Mouse (Mus musculus): Measurements from ENCODE around the gene Gas2l1. TPM values are rescaled to one million over a fixed set of nuclear protein-coding genes. Genes with fewer than 3 reads are reported as not detected.

The Gas2l1 gene
- polyA plus RNA-seq, 1 experiment from 2014 or later, result 23.2 TPM

DNA sequence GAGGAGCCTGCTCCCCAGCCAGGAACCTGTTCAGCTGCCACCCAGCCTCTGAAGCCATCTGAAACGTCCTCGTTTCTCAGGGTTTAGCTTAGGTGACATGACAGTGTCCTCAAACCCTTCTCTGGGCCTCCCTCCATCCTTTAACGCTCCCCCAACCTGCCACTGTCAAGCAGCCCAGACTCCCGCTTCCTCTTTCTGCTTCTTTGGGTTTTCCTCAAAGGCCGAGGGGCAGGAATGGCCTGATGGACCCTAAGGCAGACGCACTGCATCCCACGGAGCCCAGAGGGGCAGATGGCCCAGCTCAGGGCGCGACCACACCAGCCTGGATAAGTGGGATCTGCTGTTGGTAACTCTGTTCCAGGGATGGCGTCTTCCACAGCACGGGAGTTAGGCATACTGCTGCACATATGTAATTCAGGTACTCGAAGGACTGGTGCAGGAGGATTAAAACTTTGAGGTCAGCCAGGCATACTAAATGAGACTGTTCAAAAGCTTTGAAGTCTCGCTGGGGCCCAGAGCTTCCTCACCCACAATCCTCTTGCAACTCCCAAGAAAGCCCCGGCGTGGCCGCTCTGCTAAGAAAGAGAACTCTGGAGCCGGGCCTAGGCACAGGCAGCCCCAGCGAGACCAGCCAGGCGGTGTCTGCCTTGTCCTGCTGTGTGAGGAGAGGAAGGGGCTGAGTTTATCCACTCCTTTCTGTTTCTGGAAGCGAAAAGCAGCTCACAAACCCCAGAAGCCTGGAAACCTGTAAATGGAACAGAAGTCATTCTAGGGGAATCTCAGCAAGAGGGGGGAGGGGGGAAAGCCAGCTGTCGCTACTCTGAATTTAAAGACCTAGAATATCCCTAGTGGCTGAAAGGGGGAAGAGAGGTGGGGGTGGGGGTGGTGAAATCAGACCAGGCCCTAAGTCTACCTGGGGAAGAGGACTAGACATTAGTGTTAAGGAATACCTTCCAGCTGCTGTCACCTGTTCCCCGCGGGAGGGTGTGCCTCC lies 8.9 kb downstream of the Gas2l1 start:
- H3K27me3 ChIP-seq (ENCODE audit: control insufficient read depth, insufficient read depth, low read length), result peaks cover 58% of the 10 kb centered on the region
- H3K4me1 ChIP-seq (ENCODE audit: control insufficient read depth, insufficient read depth, low read length), result peaks cover 24% of the 10 kb centered on the region
- H3K4me3 ChIP-seq (ENCODE audit: low read depth, low read length), result no peak overlapping the region
- WGBS (ENCODE audit: insufficient replicate concordance), result 42% methylated on average over 23 of the region's 23 CpGs
- H3K27ac ChIP-seq (ENCODE audit: low read depth, low read length), result no peak overlapping the region
- H3K36me3 ChIP-seq (ENCODE audit: control insufficient read depth, insufficient read depth, low read length), result no peaks in the 10 kb centered on the region
- H3K9ac ChIP-seq (ENCODE audit: low read depth, low read length), result no peak overlapping the region
- no peak overlapping the region for H3K4me2 ChIP-seq
- no peaks in the 10 kb centered on the region for H3K9me3 ChIP-seq (replicated peaks; ENCODE audit: control insufficient read depth, low read length)
- no peak for ATAC-seq (replicated peaks; ENCODE audit: insufficient number of reproducible peaks, low FRiP score, low TSS enrichment)

DNA sequence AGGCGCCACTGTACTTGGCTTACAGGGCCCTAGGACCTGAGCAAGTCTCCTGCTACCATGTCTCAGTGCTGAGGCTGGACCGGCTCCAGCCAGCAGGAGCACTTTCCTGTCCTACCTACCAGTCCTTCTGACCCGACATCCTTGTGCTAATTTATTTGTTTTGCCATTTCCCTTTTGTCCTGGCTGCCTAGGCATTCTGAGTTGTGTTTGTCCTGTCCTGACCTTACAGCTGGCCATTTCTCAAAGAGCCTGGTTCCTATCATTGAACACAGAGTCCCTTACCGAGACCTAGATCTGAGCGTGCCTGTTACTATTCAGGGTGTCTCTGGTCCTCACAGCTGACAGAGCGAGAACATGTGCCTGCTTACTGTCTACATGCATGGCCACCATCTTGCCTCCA lies 10.3 kb downstream of the Gas2l1 start:
- H3K27ac ChIP-seq (ENCODE audit: low read depth, low read length), result no peak overlapping the region
- peaks cover 45% of the 10 kb centered on the region for H3K27me3 ChIP-seq (ENCODE audit: control insufficient read depth, insufficient read depth, low read length)
- WGBS (ENCODE audit: insufficient replicate concordance), result 54% methylated on average over 6 of the region's 6 CpGs
- H3K9ac ChIP-seq (ENCODE audit: low read depth, low read length), result no peak overlapping the region
- no peaks in the 10 kb centered on the region for H3K9me3 ChIP-seq (replicated peaks; ENCODE audit: control insufficient read depth, low read length)
- H3K4me1 ChIP-seq (ENCODE audit: control insufficient read depth, insufficient read depth, low read length), result peaks cover 21% of the 10 kb centered on the region
- H3K4me2 ChIP-seq, result no peak overlapping the region
- no peak overlapping the region for H3K4me3 ChIP-seq (ENCODE audit: low read depth, low read length)
- H3K36me3 ChIP-seq (ENCODE audit: control insufficient read depth, insufficient read depth, low read length), result no peaks in the 10 kb centered on the region
- no peak for ATAC-seq (replicated peaks; ENCODE audit: insufficient number of reproducible peaks, low FRiP score, low TSS enrichment)

DNA sequence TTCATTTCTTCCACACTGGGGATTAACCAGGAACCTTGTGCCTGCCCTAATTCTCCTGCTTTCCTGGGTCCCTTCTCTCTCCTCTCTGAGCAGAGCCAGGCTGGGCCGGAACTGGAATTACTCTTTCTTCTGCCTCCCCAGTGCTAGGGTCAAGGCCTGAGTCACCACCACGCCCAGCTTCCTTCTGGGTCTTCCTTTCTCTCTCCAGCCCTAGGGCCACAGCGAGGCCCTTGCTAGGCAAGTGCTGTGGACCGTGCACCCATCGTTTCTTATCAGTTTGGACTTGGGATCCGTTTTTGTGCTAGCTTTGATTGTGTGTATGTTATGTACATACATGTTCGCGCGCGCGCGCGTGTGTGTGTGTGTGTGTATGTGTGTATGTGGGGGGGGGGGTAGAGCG lies 11.0 kb downstream of the Gas2l1 start:
- H3K4me3 ChIP-seq (ENCODE audit: low read depth, low read length), result no peak overlapping the region
- H3K9me3 ChIP-seq (replicated peaks; ENCODE audit: control insufficient read depth, low read length), result no peaks in the 10 kb centered on the region
- H3K9ac ChIP-seq (ENCODE audit: low read depth, low read length), result no peak overlapping the region
- H3K4me1 ChIP-seq (ENCODE audit: control insufficient read depth, insufficient read depth, low read length), result peaks cover 18% of the 10 kb centered on the region
- no peak for ATAC-seq (replicated peaks; ENCODE audit: insufficient number of reproducible peaks, low FRiP score, low TSS enrichment)
- no peak overlapping the region for H3K4me2 ChIP-seq
- H3K36me3 ChIP-seq (ENCODE audit: control insufficient read depth, insufficient read depth, low read length), result no peaks in the 10 kb centered on the region
- no peak overlapping the region for H3K27ac ChIP-seq (ENCODE audit: low read depth, low read length)
- WGBS (ENCODE audit: insufficient replicate concordance), result 76% methylated on average over 14 of the region's 14 CpGs
- peaks cover 37% of the 10 kb centered on the region for H3K27me3 ChIP-seq (ENCODE audit: control insufficient read depth, insufficient read depth, low read length)

DNA sequence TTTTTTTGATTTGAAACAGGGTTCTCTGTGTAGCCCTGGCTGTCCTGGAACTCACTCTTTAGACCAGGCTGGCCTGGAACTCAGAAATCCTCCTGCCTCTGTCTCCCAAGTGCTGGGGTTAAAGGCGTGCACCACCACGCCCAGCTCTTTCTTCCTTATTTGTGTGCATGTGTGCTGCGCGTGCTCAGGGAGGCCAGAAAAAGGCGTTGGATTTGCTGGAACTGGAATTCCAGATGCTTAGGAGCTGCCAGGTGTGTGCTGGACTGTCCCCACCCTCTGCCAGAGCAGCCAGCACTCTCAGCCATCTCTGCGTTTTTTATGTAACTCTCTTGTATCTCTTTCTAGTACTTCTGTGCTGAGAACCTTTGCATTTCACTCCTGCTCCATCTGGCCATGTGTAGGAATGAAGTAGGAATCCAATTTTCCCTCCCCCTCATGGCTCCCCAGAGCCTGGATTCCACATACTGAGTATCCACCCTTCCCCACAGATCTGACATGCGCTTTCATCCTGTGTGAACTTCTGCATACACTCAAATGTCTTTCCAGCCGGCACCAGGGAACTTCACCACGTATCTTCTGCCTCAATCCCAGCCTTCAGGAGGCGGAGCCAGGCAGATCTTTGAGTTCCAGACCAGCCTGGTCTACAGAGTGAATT lies 12.8 kb downstream of the Gas2l1 start:
- H3K27ac ChIP-seq (ENCODE audit: low read depth, low read length), result no peak overlapping the region
- peaks cover 20% of the 10 kb centered on the region for H3K27me3 ChIP-seq (ENCODE audit: control insufficient read depth, insufficient read depth, low read length)
- 62% methylated on average over 10 of the region's 10 CpGs for WGBS (ENCODE audit: insufficient replicate concordance)

DNA sequence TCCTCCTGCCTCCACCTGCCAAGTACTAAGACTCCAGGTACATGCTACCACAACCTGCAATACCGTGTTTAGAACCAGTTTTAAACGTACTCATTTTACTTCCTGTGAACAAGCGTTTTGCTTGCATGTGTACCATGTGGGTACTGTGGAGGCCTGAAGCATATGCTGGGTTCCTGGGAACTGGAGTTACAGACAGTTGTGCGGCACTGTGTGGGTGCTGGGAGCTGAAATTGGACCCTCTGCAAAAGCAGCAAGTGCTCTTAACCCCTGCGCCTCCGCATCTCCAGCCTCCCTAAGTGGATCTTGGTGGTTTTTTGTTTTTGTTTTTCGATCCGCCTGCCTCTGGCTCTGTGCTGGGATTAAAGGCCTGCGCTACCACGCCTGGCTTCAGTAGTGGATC lies 13.5 kb downstream of the Gas2l1 start:
- Histone ChIP-seq H3K27ac (ENCODE audit: low read depth, low read length) (no peak overlapping the region), H3K36me3 (ENCODE audit: control insufficient read depth, insufficient read depth, low read length) (no peaks in the 10 kb centered on the region), H3K4me1 (ENCODE audit: control insufficient read depth, insufficient read depth, low read length) (peaks cover 6% of the 10 kb centered on the region; the same call in 1 of the 2 replicates), H3K4me2 (no peak overlapping the region), H3K4me3 (ENCODE audit: low read depth, low read length) (no peak overlapping the region), H3K9me3 (replicated peaks; ENCODE audit: control insufficient read depth, low read length) (no peaks in the 10 kb centered on the region), H3K9ac (ENCODE audit: low read depth, low read length) (no peak overlapping the region), H3K27me3 (ENCODE audit: control insufficient read depth, insufficient read depth, low read length) (peaks cover 13% of the 10 kb centered on the region)
- WGBS (ENCODE audit: insufficient replicate concordance), result 80% methylated on average over 10 of the region's 10 CpGs
- no peak for ATAC-seq (replicated peaks; ENCODE audit: insufficient number of reproducible peaks, low FRiP score, low TSS enrichment)

More for the DNA sequence above, 12.8 kb downstream of the Gas2l1 start:
- H3K4me2 ChIP-seq, result no peak overlapping the region
- H3K9me3 ChIP-seq (replicated peaks; ENCODE audit: control insufficient read depth, low read length), result no peaks in the 10 kb centered on the region
- no peaks in the 10 kb centered on the region for H3K36me3 ChIP-seq (ENCODE audit: control insufficient read depth, insufficient read depth, low read length)
- no peak overlapping the region for H3K4me3 ChIP-seq (ENCODE audit: low read depth, low read length)
- ATAC-seq (replicated peaks; ENCODE audit: insufficient number of reproducible peaks, low FRiP score, low TSS enrichment), result no peak
- peaks cover 6% of the 10 kb centered on the region; the same call in 1 of the 2 replicates for H3K4me1 ChIP-seq (ENCODE audit: control insufficient read depth, insufficient read depth, low read length)
- no peak overlapping the region for H3K9ac ChIP-seq (ENCODE audit: low read depth, low read length)

DNA sequence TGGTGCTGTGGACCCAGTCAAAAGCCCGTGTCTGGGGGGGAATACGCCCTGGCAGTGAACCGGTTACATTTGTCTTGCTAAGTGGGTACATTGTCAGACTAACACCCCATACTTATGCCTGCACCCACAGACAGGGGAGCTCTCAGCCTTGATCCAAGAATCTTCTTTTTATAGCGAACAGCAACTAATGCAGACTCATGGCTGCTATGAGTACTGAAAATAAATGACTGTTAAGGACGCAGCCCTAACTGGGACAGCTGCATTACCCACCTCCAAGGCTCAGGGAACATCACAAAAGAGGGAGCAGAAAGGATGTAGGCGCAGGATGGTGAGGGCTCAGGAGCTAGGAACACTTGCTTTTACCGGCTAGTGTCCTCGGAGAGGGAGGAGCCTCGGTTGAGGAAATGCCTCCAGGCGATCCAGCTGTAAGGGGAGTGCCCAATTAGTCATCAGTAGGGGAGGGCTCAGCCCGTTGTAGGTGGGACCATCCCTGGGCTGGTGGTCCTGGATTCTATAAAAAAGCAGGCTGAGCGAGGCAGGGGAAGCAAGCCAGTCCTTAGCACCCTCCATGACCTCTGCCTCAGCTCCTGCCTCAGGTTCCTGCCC lies 18.7 kb downstream of the Gas2l1 start:
- Histone ChIP-seq H3K4me1 (ENCODE audit: control insufficient read depth, insufficient read depth, low read length) (peaks cover 6% of the 10 kb centered on the region), H3K4me2 (no peak overlapping the region), H3K9me3 (replicated peaks; ENCODE audit: control insufficient read depth, low read length) (no peaks in the 10 kb centered on the region), H3K4me3 (ENCODE audit: low read depth, low read length) (no peak overlapping the region), H3K27ac (ENCODE audit: low read depth, low read length) (no peak overlapping the region), H3K27me3 (ENCODE audit: control insufficient read depth, insufficient read depth, low read length) (no peaks in the 10 kb centered on the region), H3K36me3 (ENCODE audit: control insufficient read depth, insufficient read depth, low read length) (no peaks in the 10 kb centered on the region; the same call in 1 of the 2 replicates), H3K9ac (ENCODE audit: low read depth, low read length) (no peak overlapping the region)
- WGBS (ENCODE audit: insufficient replicate concordance), result 46% methylated on average over 12 of the region's 12 CpGs
- ATAC-seq (replicated peaks; ENCODE audit: insufficient number of reproducible peaks, low FRiP score, low TSS enrichment), result no peak

DNA sequence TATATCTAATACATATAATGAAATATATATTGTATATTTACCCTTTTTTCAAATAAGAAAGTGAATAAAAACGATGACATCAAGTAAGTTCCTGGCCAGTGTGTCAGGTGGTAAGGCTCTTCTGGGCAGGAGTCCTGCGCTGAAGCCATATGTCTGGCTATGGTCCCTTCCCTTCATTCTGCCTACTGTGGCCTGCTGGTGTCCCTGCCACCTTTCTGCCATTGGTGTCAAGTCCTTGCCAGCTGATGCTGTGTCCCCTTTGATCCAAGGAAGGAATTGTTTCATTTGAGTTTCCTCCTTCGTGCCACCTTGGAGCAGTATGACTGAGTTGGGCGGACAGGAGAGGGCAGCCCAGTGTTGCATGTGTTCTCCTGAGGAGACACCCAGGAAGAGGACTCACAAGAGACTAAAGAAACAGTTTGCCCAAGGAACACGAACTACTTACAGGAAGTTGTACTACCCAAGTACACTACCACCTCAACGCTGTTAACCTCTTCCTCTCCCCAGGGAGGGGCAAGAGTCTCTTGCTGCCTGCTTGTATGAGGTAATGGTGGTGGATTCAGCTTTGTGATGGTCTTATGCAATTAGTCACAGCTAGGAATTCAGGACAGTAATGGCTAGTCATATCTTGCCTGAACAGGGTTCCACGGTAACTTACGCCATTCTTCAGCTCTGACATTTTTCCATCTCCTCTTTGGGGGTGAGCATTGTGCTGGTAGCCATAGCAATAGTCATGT lies 22.3 kb downstream of the Gas2l1 start:
- no peaks in the 10 kb centered on the region for H3K9me3 ChIP-seq (replicated peaks; ENCODE audit: control insufficient read depth, low read length)
- H3K4me2 ChIP-seq, result no peak overlapping the region
- no peak overlapping the region for H3K27ac ChIP-seq (ENCODE audit: low read depth, low read length)
- H3K4me3 ChIP-seq (ENCODE audit: low read depth, low read length), result no peak overlapping the region
- WGBS (ENCODE audit: insufficient replicate concordance), result 88% methylated on average over 8 of the region's 8 CpGs
- peaks cover 14% of the 10 kb centered on the region for H3K4me1 ChIP-seq (ENCODE audit: control insufficient read depth, insufficient read depth, low read length)
- H3K9ac ChIP-seq (ENCODE audit: low read depth, low read length), result no peak overlapping the region
- no peak for ATAC-seq (replicated peaks; ENCODE audit: insufficient number of reproducible peaks, low FRiP score, low TSS enrichment)
- H3K36me3 ChIP-seq (ENCODE audit: control insufficient read depth, insufficient read depth, low read length), result peaks cover 10% of the 10 kb centered on the region; the same call in 1 of the 2 replicates
- no peaks in the 10 kb centered on the region for H3K27me3 ChIP-seq (ENCODE audit: control insufficient read depth, insufficient read depth, low read length)

Data from heart, embryonic 11.5 days (tissue).